Mouse (Mus musculus): ENCODE data around the gene Barhl1. TPM values are rescaled to one million over a fixed set of nuclear protein-coding genes. Genes with fewer than 3 reads are reported as not detected.
A peak's percentile ranks its signal among the peaks of the same experiment; 100 is the strongest.

Barhl1 gene
- total and polyA plus RNA-seq, 2 experiments from 2014 or later: 36.9 to 49.0 TPM

GRCm38 (mm10) chr2:28915104-28915738 lies 1.2 kb downstream of the Barhl1 start:
- WGBS: 5% methylated on average over 22 of the region's 22 CpGs
- Histone ChIP-seq H3K9ac (replicated peaks; ENCODE audit: low read length, poor library complexity, severe bottlenecking) (peak overlapping the region; percentile 59), H3K4me3 (ENCODE audit: low read depth, low read length) (peak overlapping the region; percentile 41), H3K36me3 (ENCODE audit: insufficient read depth, low read length) (no peaks in the 10 kb centered on the region), H3K4me1 (ENCODE audit: insufficient read depth, low read length) (no peaks in the 10 kb centered on the region), H3K9me3 (ENCODE audit: low read length) (no peaks in the 10 kb centered on the region), H3K27me3 (ENCODE audit: insufficient read depth, low read length) (peaks cover 49% of the 10 kb centered on the region), H3K4me2 (ENCODE audit: low read depth, low read length, poor library complexity, severe bottlenecking) (peak overlapping the region; percentile 36), H3K27ac (ENCODE audit: low read depth, low read length) (peak overlapping the region; percentile 68)
- TF ChIP-seq CTCF (IDR thresholded peaks at IDR 0.05): no peak
- DNase-seq (ENCODE audit: low spot score) (no peak), ATAC-seq (ENCODE audit: low FRiP score) (no peak)

DNA sequence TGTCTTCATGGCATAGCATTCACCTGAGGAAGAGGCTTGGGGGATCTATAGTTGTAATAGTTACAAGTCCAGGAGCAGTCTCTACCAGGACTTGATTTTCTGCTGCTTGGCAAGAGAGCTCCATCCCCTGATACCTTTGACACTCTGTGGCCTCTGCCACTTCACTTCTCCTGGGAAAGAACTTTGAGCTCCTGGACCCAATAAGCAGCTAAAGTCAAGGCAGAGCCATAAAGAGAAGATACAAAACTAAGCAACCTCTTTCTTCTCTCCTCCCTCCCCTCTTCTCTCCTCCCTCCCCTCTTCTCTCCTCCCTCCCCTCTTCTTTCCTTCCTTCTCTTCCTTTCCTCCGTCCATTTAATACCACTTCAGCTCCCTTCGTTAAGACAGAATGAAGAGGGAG lies 2.3 kb downstream of the Barhl1 start:
- WGBS: 6% methylated on average over 2 of the region's 2 CpGs
- H3K9ac ChIP-seq (replicated peaks; ENCODE audit: low read length, poor library complexity, severe bottlenecking): peak overlapping the region; percentile 59
- H3K27me3 ChIP-seq (ENCODE audit: insufficient read depth, low read length): peaks cover 50% of the 10 kb centered on the region
- H3K4me3 ChIP-seq (ENCODE audit: low read depth, low read length): peak overlapping the region; percentile 41
- DNase-seq (ENCODE audit: low spot score) (no peak), ATAC-seq (ENCODE audit: low FRiP score) (no peak)
- H3K4me2 ChIP-seq (ENCODE audit: low read depth, low read length, poor library complexity, severe bottlenecking): peak overlapping the region; percentile 36
- no peak for TF ChIP-seq CTCF (IDR thresholded peaks at IDR 0.05)
- H3K36me3 ChIP-seq (ENCODE audit: insufficient read depth, low read length): no peaks in the 10 kb centered on the region; the same call in 1 of the 2 replicates
- H3K4me1 ChIP-seq (ENCODE audit: insufficient read depth, low read length): no peaks in the 10 kb centered on the region; the same call in 1 of the 2 replicates
- peak overlapping the region; percentile 68 for H3K27ac ChIP-seq (ENCODE audit: low read depth, low read length)
- no peaks in the 10 kb centered on the region for H3K9me3 ChIP-seq (ENCODE audit: low read length)

- no peaks in the 10 kb centered on the region for H3K9me3 ChIP-seq (ENCODE audit: low read length)
- peak overlapping the region; percentile 50 for H3K9ac ChIP-seq (replicated peaks; ENCODE audit: low read length, poor library complexity, severe bottlenecking)
- H3K36me3 ChIP-seq (ENCODE audit: insufficient read depth, low read length): no peaks in the 10 kb centered on the region; the same call in 1 of the 2 replicates
- peak overlapping the region; percentile 40 for H3K4me2 ChIP-seq (ENCODE audit: low read depth, low read length, poor library complexity, severe bottlenecking)
- no peak for TF ChIP-seq CTCF (IDR thresholded peaks at IDR 0.05)
- peak overlapping the region; percentile 68; the same call in 1 of the 2 replicates for H3K27ac ChIP-seq (ENCODE audit: low read depth, low read length)
- no peaks in the 10 kb centered on the region; the same call in 1 of the 2 replicates for H3K4me1 ChIP-seq (ENCODE audit: insufficient read depth, low read length)
- WGBS: 5% methylated on average over 4 of the region's 4 CpGs
- H3K4me3 ChIP-seq (ENCODE audit: low read depth, low read length): peak overlapping the region; percentile 41
- ATAC-seq (ENCODE audit: low FRiP score) (no peak), DNase-seq (ENCODE audit: low spot score) (no peak)
- peaks cover 49% of the 10 kb centered on the region for H3K27me3 ChIP-seq (ENCODE audit: insufficient read depth, low read length)
These were observed 3.5 kb downstream of the Barhl1 start for GRCm38 (mm10) chr2:28912961-28913360.

DNA sequence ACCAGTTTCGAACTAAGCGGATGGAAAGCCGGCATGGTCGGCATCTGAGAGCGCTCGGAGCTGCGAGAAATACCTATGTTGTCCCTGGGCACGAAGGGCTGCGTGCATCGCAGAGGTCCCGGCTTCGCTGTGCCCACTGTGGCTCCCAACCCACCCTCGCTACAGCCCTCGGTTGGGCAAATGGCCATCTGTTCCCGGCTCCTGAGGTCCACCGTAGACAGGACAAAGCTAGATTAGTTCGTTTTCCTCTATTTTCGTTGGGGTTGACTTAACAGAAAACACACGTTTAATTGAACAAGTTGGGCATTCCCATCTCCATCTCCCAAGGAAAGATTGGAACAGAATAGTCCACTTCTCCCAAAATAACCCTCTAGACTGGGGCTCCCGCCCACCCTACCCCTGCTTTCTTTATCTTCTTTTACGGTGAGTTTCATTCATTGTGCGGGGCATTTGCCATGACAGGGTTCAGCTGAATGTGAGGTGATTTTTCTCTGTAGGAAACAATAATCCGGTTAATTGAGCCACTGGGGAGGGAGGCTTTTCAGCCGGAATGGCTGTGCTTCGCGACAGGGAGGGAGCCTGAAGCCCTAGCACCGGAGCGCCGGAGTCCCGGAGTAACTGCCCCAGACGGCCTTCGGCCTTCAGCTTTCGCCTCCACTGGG lies 4.3 kb downstream of the Barhl1 start:
- 5% methylated on average over 33 of the region's 33 CpGs for WGBS
- DNase-seq (ENCODE audit: low spot score): no peak
- ATAC-seq (ENCODE audit: low FRiP score): no peak
- peak overlapping the region; percentile 50 for H3K9ac ChIP-seq (replicated peaks; ENCODE audit: low read length, poor library complexity, severe bottlenecking)
- peak overlapping the region; percentile 41 for H3K4me3 ChIP-seq (ENCODE audit: low read depth, low read length)
- H3K9me3 ChIP-seq (ENCODE audit: low read length): no peaks in the 10 kb centered on the region
- peak overlapping the region; percentile 40 for H3K4me2 ChIP-seq (ENCODE audit: low read depth, low read length, poor library complexity, severe bottlenecking)
- TF ChIP-seq CTCF (IDR thresholded peaks at IDR 0.05): no peak
- peak overlapping the region; percentile 68 for H3K27ac ChIP-seq (ENCODE audit: low read depth, low read length)
- peaks cover 54% of the 10 kb centered on the region for H3K27me3 ChIP-seq (ENCODE audit: insufficient read depth, low read length)
- no peaks in the 10 kb centered on the region; the same call in 1 of the 2 replicates for H3K4me1 ChIP-seq (ENCODE audit: insufficient read depth, low read length)
- no peaks in the 10 kb centered on the region; the same call in 1 of the 2 replicates for H3K36me3 ChIP-seq (ENCODE audit: insufficient read depth, low read length)

- H3K4me2 ChIP-seq (ENCODE audit: low read depth, low read length, poor library complexity, severe bottlenecking): peak overlapping the region; percentile 40
These were observed 5.0 kb downstream of the Barhl1 start for GRCm38 (mm10) chr2:28911331-28912038.

More at GRCm38 (mm10) chr2:28911331-28912038, 5.0 kb downstream of the Barhl1 start:
- no peak for DNase-seq (ENCODE audit: low spot score)
- Histone ChIP-seq H3K9ac (replicated peaks; ENCODE audit: low read length, poor library complexity, severe bottlenecking) (peak overlapping the region; percentile 50), H3K27me3 (ENCODE audit: insufficient read depth, low read length) (peaks cover 51% of the 10 kb centered on the region), H3K9me3 (ENCODE audit: low read length) (no peaks in the 10 kb centered on the region), H3K36me3 (ENCODE audit: insufficient read depth, low read length) (no peaks in the 10 kb centered on the region; the same call in 1 of the 2 replicates), H3K4me3 (ENCODE audit: low read depth, low read length) (peak overlapping the region; percentile 41), H3K27ac (ENCODE audit: low read depth, low read length) (peak overlapping the region; percentile 68), H3K4me1 (ENCODE audit: insufficient read depth, low read length) (no peaks in the 10 kb centered on the region; the same call in 1 of the 2 replicates)
- ATAC-seq (ENCODE audit: low FRiP score): no peak
- 2% methylated on average over 44 of the region's 44 CpGs for WGBS
- TF ChIP-seq CTCF (IDR thresholded peaks at IDR 0.05): 0 out of 2 replicates have a peak, but pooled peaks have one; percentile 15
